In genomic region chr5:97184512-97184911, GRCm38 (mm10) we compare ENCODE assay signal across 13 mouse cellular contexts.
DNase-seq lines count a peak whose midpoint lies in the region.
"Had no signal": no experiment of that assay in that cellular context is flagged by ENCODE, and none has a peak within 500 bp of the region (broad histone marks: within the 10 kb centered on the region; RNA-seq: fewer than 3 reads in every experiment).

No protein-coding gene starts in this region.

- DNase-seq in cerebellum, postnatal 10 days, result peak; percentile 51 to 62
- DNase-seq in cerebellum, adult 9-11 months, result no peak
- DNase-seq: adrenal gland, adult 2 months; adrenal gland, adult 8-10 months; adrenal gland, postnatal 10 days; adrenal gland, postnatal 14 days; adrenal gland, postnatal 25 days; adrenal gland, postnatal 36 days; B cell, adult 2 months; cerebellum, adult 11 months; cerebellum, adult 11-12 months; cerebellum, adult 18-20 months; cerebellum, adult 2 months had no signal
